Mouse (Mus musculus) liver, postnatal 0 days (tissue): ENCODE measurements around the gene Npas2. TPM values are rescaled to one million over a fixed set of nuclear protein-coding genes. Genes with fewer than 3 reads are reported as not detected.

ENCODE experiments used
- ATAC-seq: fragments of 200-750 bp; cut with Nextera tagmentation; 2 replicates; pipeline ENCODE4 v1.8.0; 2017; ENCODE audit warnings: mild to moderate bottlenecking, moderate library complexity
- DNase-seq: peaks from one replicate; pipeline ENCODE4 v3.0.0-alpha.2; 2016
- H3K27ac ChIP-seq: fragments of 300-500 bp; sonication (generic); 2 replicates; pipeline ENCODE4 v1.5.1; 2014; ENCODE audit warnings: antibody characterized with exemption, moderate library complexity, mild to moderate bottlenecking, low read depth
- H3K27me3 ChIP-seq: fragments of 300-500 bp; sonication (generic); 2 replicates; pipeline ENCODE4 v1.6.1; 2014; ENCODE audit warnings: low read length, control low read depth, mixed read lengths; ENCODE audit not compliant: insufficient read depth
- H3K36me3 ChIP-seq: fragments of 300-500 bp; sonication (generic); replicated peaks from 2 replicates; pipeline ENCODE4 v1.6.1; 2014; ENCODE audit warnings: mild to moderate bottlenecking, control low read depth, low read length, moderate library complexity, mixed read lengths; ENCODE audit not compliant: insufficient read depth
- H3K4me1 ChIP-seq: fragments of 300-500 bp; sonication (generic); 2 replicates; pipeline ENCODE4 v1.6.1; 2014; ENCODE audit warnings: antibody characterized with exemption, mild to moderate bottlenecking, control low read depth; ENCODE audit not compliant: insufficient read depth
- H3K4me2 ChIP-seq: fragments of 300-500 bp; sonication (generic); 2 replicates; pipeline ENCODE4 v1.6.1; 2014; ENCODE audit warnings: low read depth, mild to moderate bottlenecking, low read length, moderate library complexity, mixed read lengths
- H3K4me3 ChIP-seq: fragments of 300-500 bp; sonication (generic); 2 replicates; pipeline ENCODE4 v1.5.1; 2014; ENCODE audit warnings: low read depth, low read length
- H3K9ac ChIP-seq: fragments of 300-500 bp; sonication (generic); replicated peaks from 2 replicates; pipeline ENCODE4 v1.6.1; 2014; ENCODE audit warnings: mild to moderate bottlenecking, moderate library complexity
- H3K9me3 ChIP-seq: fragments of 300-500 bp; sonication (generic); 2 replicates; pipeline ENCODE4 v1.6.1; 2016; ENCODE audit warnings: mild to moderate bottlenecking, control low read depth, low read length, mixed read lengths
- CTCF ChIP-seq: sonication (generic); IDR thresholded peaks from 2 replicates; pipeline ENCODE4 v1.5.1; 2016; ENCODE audit warnings: antibody characterized with exemption, low read depth
- EP300 ChIP-seq: IDR thresholded peaks from 2 replicates; pipeline ENCODE4 v1.6.1; 2016; ENCODE audit warnings: antibody characterized with exemption, low read depth, mild to moderate bottlenecking
- WGBS: fragments of 180-500 bp; shearing (Covaris S2); extraction: QIAGEN DNeasy Blood & Tissue Kit; methylation state at CpG from one replicate; pipeline ENCODE4 v1.1.7; 2014; ENCODE audit not compliant: insufficient replicate concordance; 5-methylcytosine and 5-hydroxymethylcytosine counted together
- polyA plus RNA-seq: library from polyadenylated mRNA; unstranded; fragments of >200 nt; fragmentation: Nextera tagmentation; extraction: Ambion mirVana; gene quantifications from 2 replicates; pipeline ENCODE4 v1.2.1, GENCODE M21; 2015

The Npas2 gene
- polyA plus RNA-seq, 1 experiment from 2014 or later: 0.15 TPM

GRCm38 (mm10) chr1:39193862-39194675 is 538 bp downstream of the Npas2 start:
- TF ChIP-seq EP300 (no peak), CTCF (no peak)
- Histone ChIP-seq H3K4me2 (peak overlapping the region; percentile 74), H3K9ac (peak overlapping the region; percentile 62), H3K27ac (no peak overlapping the region; the same call in 1 of the 2 replicates), H3K4me1 (peaks cover 3% of the 10 kb centered on the region; the same call in 1 of the 2 replicates), H3K36me3 (no peaks in the 10 kb centered on the region), H3K9me3 (no peaks in the 10 kb centered on the region), H3K4me3 (peak overlapping the region; percentile 59), H3K27me3 (peaks cover 28% of the 10 kb centered on the region)
- DNase-seq (peak; percentile 45), ATAC-seq (peak; percentile 65)
- WGBS: 2% methylated on average over 54 of the region's 76 CpGs

GRCm38 (mm10) chr1:39194959-39195358 is 1.4 kb downstream of the Npas2 start:
- Histone ChIP-seq H3K4me1 (peaks cover 3% of the 10 kb centered on the region; the same call in 1 of the 2 replicates), H3K4me3 (no peak overlapping the region), H3K9me3 (no peaks in the 10 kb centered on the region), H3K36me3 (no peaks in the 10 kb centered on the region), H3K27me3 (peaks cover 28% of the 10 kb centered on the region), H3K9ac (no peak overlapping the region), H3K4me2 (peak overlapping the region; percentile 74; the same call in 1 of the 2 replicates), H3K27ac (no peak overlapping the region)
- DNase-seq: no peak
- no peak for TF ChIP-seq CTCF
- TF ChIP-seq EP300: no peak
- ATAC-seq: no peak
- WGBS: 8% methylated on average over 11 of the region's 11 CpGs

GRCm38 (mm10) chr1:39196126-39196525 is 2.6 kb downstream of the Npas2 start:
- no peak for TF ChIP-seq CTCF
- no peak for TF ChIP-seq EP300
- Histone ChIP-seq H3K9me3 (no peaks in the 10 kb centered on the region), H3K36me3 (no peaks in the 10 kb centered on the region), H3K27me3 (peaks cover 28% of the 10 kb centered on the region), H3K27ac (no peak overlapping the region), H3K4me3 (no peak overlapping the region), H3K9ac (no peak overlapping the region), H3K4me2 (no peak overlapping the region), H3K4me1 (peaks cover 3% of the 10 kb centered on the region; the same call in 1 of the 2 replicates)
- DNase-seq (no peak), ATAC-seq (no peak)
- 44% methylated on average over 6 of the region's 6 CpGs for WGBS

- H3K27ac ChIP-seq: no peak overlapping the region
- H3K4me1 ChIP-seq: peaks cover 3% of the 10 kb centered on the region; the same call in 1 of the 2 replicates
- H3K27me3 ChIP-seq: peaks cover 28% of the 10 kb centered on the region
- WGBS: 52% methylated on average over 12 of the region's 12 CpGs
- TF ChIP-seq CTCF (peak; percentile 31; the same call in 1 of the 2 replicates), EP300 (no peak)
- H3K36me3 ChIP-seq: no peaks in the 10 kb centered on the region
- H3K4me3 ChIP-seq: no peak overlapping the region
- no peak for DNase-seq
- H3K9me3 ChIP-seq: no peaks in the 10 kb centered on the region
- ATAC-seq: no peak
- H3K4me2 ChIP-seq: no peak overlapping the region
- H3K9ac ChIP-seq: no peak overlapping the region
These were observed 3.3 kb downstream of the Npas2 start for GRCm38 (mm10) chr1:39196676-39197375.

- H3K9ac ChIP-seq: no peak overlapping the region
- DNase-seq (no peak), ATAC-seq (no peak)
- no peak overlapping the region for H3K27ac ChIP-seq
- WGBS: 54% methylated on average over 10 of the region's 10 CpGs
- no peak overlapping the region for H3K4me2 ChIP-seq
- H3K4me1 ChIP-seq: no peaks in the 10 kb centered on the region
- no peaks in the 10 kb centered on the region for H3K27me3 ChIP-seq
- no peaks in the 10 kb centered on the region for H3K9me3 ChIP-seq
- no peak for TF ChIP-seq CTCF
- no peak for TF ChIP-seq EP300
- H3K36me3 ChIP-seq: no peaks in the 10 kb centered on the region
- H3K4me3 ChIP-seq: no peak overlapping the region
These were observed 11.5 kb downstream of the Npas2 start for GRCm38 (mm10) chr1:39205021-39205420.

GRCm38 (mm10) chr1:39205697-39206096 is 12.2 kb downstream of the Npas2 start:
- Histone ChIP-seq H3K4me3 (no peak overlapping the region), H3K9ac (no peak overlapping the region), H3K27me3 (no peaks in the 10 kb centered on the region), H3K4me1 (no peaks in the 10 kb centered on the region), H3K9me3 (no peaks in the 10 kb centered on the region), H3K27ac (no peak overlapping the region), H3K36me3 (no peaks in the 10 kb centered on the region), H3K4me2 (no peak overlapping the region)
- DNase-seq (no peak), ATAC-seq (no peak)
- no peak for TF ChIP-seq CTCF
- no peak for TF ChIP-seq EP300
- 40% methylated on average over 4 of the region's 4 CpGs for WGBS
